Mouse (Mus musculus) neutrophil, adult 59 days (primary cell): ENCODE results near the gene Gm8374. TPM values are rescaled to one million over a fixed set of nuclear protein-coding genes. Genes with fewer than 3 reads are reported as not detected.

Experiments used
- total RNA-seq, 2 experiments: library from RNA; stranded (reverse); gene quantifications; 1 replicate in 1 of 2; 2 replicates in 1 of 2; pipeline ENCODE4 v1.2.4; 2023

Gm8374 gene
- not detected for total RNA-seq

GRCm38 (mm10) chr14:7365034-7365433 is at the start of gene Gm8374:
Gene Gm8374 (minus strand): TSS chr14:7365134.

GRCm38 (mm10) chr14:7332295-7332694 is 32.6 kb downstream of the Gm8374 start, which contains the start of gene Gm5797:
Gene Gm5797 (minus strand): TSS chr14:7332395.

GRCm38 (mm10) chr14:7314661-7315060 is 50.3 kb downstream of the Gm8374 start, which contains the start of gene Gm3739:
Gene Gm3739 (minus strand): TSS chr14:7315049.

Other genes with a start within 250 kb of the Gm8374 start
- not detected for gene Gm6676, start 239.7 kb downstream of the Gm8374 start, total RNA-seq
- gene Gm3512, start 190.6 kb downstream of the Gm8374 start, total RNA-seq, result not detected
- not detected for gene Gm16434, start 170.6 kb downstream of the Gm8374 start, total RNA-seq
- gene Gm3727, start 100.4 kb downstream of the Gm8374 start, total RNA-seq, result not detected
- gene Gm3739, start 50.1 kb downstream of the Gm8374 start, total RNA-seq, result not detected
- gene Gm5797, start 32.7 kb downstream of the Gm8374 start, total RNA-seq, result not detected
- gene Gm3755, start 85.8 kb upstream of the Gm8374 start, total RNA-seq, result not detected
- gene Gm3752, start 118.6 kb upstream of the Gm8374 start, total RNA-seq, result not detected
- gene Gm3558, start 203.4 kb upstream of the Gm8374 start, total RNA-seq, result not detected
- not detected for gene Gm10338, start 230.5 kb upstream of the Gm8374 start, total RNA-seq